Mouse (Mus musculus): ENCODE measurements around the gene Stk10. TPM values are rescaled to one million over a fixed set of nuclear protein-coding genes. Genes with fewer than 3 reads are reported as not detected.

Gene Stk10
- total and polyA plus RNA-seq, 3 experiments, result 8.4 to 10.1 (median 9.2) TPM

DNA sequence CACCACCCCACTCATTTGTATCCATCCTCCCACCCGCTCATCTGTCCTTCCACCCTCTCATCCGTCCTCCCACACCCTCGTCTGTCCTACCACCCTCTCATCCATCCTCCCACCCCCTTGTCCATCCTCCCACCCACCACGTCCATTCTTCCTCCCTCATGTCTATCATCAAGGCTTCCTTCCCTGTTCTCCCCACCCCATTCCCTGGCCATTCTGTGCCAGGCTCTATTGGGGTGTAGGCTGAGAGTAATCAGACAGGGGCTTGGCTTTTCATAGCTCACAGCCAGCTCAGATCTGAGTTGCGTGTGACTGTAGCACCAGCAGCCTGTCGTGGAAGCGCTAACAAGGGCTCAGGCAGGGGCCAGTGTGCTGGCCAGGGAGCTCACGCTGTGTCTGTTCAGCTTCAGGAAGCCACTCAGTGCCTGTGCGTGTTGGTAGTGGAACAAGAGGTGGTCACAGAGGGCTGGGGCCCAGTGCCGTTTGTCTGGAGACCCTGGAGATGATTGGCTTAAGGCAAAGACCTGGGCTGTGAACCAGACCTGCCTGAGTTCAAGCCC, 14.4 kb downstream of the Stk10 start:
- Histone ChIP-seq H3K27ac (peak overlapping the region; percentile 32), H3K79me2 (replicated peaks; ENCODE audit: control insufficient read depth, insufficient read depth, low read length) (no peaks in the 10 kb centered on the region), H3K4me3 (no peak overlapping the region), H3K4me1 (ENCODE audit: control insufficient read depth, insufficient read depth, low read length) (peaks cover 41% of the 10 kb centered on the region), H3K36me3 (ENCODE audit: control insufficient read depth, insufficient read depth, low read length) (peaks cover 9% of the 10 kb centered on the region; the same call in 1 of the 2 replicates), H3K9ac (ENCODE audit: low read depth, low read length) (no peak overlapping the region), H3K27me3 (ENCODE audit: control insufficient read depth, insufficient read depth, low read length) (no peaks in the 10 kb centered on the region)
- intact Hi-C loops (cut with DNase I), result no loop called here
- no peak for TF ChIP-seq EP300 (IDR thresholded peaks at IDR 0.05; ENCODE audit: insufficient read depth, low read depth, low read length)
- no peak for TF ChIP-seq POLR2A (IDR thresholded peaks at IDR 0.05; ENCODE audit: insufficient read depth, low read depth, low read length)
- no peak for TF ChIP-seq CTCF (IDR thresholded peaks at IDR 0.05)
- DNase-seq, result no peak
- WGBS, result 59% methylated on average over 10 of the region's 10 CpGs

DNA sequence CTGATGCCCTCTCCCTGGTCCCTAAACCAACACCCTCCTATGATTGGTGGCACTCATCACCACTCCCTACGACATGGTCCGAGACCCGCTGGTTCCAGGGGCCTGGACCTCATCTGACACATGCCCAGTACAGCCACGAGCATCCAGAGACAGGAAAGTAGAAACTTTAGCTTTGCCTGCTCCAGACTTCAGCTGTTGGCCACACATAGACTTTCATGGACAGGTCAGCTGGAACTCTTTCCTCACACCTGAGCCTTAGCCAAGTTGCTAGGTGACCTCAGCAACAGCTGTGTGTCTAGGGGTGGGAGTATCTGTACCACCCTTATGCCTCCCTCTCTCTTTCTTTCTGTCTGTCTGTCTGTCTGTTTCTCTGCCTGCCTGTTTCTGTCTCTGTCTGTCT, 15.1 kb downstream of the Stk10 start:
- intact Hi-C loops (cut with DNase I), result no loop called here
- DNase-seq, result peak; percentile 39 to 48
- Histone ChIP-seq H3K36me3 (ENCODE audit: control insufficient read depth, insufficient read depth, low read length) (peaks cover 9% of the 10 kb centered on the region; the same call in 1 of the 2 replicates), H3K4me1 (ENCODE audit: control insufficient read depth, insufficient read depth, low read length) (peaks cover 44% of the 10 kb centered on the region), H3K27ac (peak overlapping the region; percentile 32; the same call in 1 of the 2 replicates), H3K27me3 (ENCODE audit: control insufficient read depth, insufficient read depth, low read length) (no peaks in the 10 kb centered on the region), H3K9ac (ENCODE audit: low read depth, low read length) (no peak overlapping the region), H3K4me3 (no peak overlapping the region), H3K79me2 (replicated peaks; ENCODE audit: control insufficient read depth, insufficient read depth, low read length) (no peaks in the 10 kb centered on the region)
- TF ChIP-seq CTCF (IDR thresholded peaks at IDR 0.05) (no peak), POLR2A (IDR thresholded peaks at IDR 0.05; ENCODE audit: insufficient read depth, low read depth, low read length) (no peak), EP300 (IDR thresholded peaks at IDR 0.05; ENCODE audit: insufficient read depth, low read depth, low read length) (no peak)
- WGBS, result 54% methylated on average over 4 of the region's 4 CpGs

DNA sequence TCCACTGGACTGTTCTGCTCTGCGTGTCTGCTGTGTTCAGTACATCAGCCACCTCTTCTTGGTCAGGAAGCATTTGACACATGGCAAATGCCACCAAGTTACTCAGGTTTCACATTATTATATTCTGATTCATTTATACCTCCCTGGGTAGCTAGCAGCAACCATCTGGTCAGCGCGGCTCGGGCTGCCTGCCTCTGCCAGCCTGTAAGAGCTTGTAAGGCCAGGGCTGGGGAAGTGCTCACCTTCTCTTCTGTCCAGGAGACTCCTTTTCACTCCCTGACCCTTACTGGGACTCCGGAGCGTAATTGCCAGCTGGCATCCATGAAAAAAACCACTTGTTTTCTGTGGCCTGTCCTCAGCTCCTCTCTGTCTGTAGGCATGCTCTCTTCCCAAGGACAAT, 16.1 kb downstream of the Stk10 start:
- Histone ChIP-seq H3K9ac (ENCODE audit: low read depth, low read length) (no peak overlapping the region), H3K27ac (peak overlapping the region; percentile 40), H3K79me2 (replicated peaks; ENCODE audit: control insufficient read depth, insufficient read depth, low read length) (no peaks in the 10 kb centered on the region), H3K36me3 (ENCODE audit: control insufficient read depth, insufficient read depth, low read length) (peaks cover 9% of the 10 kb centered on the region; the same call in 1 of the 2 replicates), H3K4me1 (ENCODE audit: control insufficient read depth, insufficient read depth, low read length) (peaks cover 51% of the 10 kb centered on the region), H3K27me3 (ENCODE audit: control insufficient read depth, insufficient read depth, low read length) (no peaks in the 10 kb centered on the region), H3K4me3 (no peak overlapping the region)
- intact Hi-C loops (cut with DNase I), result no loop called here
- TF ChIP-seq CTCF (IDR thresholded peaks at IDR 0.05) (no peak), POLR2A (IDR thresholded peaks at IDR 0.05; ENCODE audit: insufficient read depth, low read depth, low read length) (no peak), EP300 (IDR thresholded peaks at IDR 0.05; ENCODE audit: insufficient read depth, low read depth, low read length) (no peak)
- 71% methylated on average over 6 of the region's 6 CpGs for WGBS
- no peak for DNase-seq

DNA sequence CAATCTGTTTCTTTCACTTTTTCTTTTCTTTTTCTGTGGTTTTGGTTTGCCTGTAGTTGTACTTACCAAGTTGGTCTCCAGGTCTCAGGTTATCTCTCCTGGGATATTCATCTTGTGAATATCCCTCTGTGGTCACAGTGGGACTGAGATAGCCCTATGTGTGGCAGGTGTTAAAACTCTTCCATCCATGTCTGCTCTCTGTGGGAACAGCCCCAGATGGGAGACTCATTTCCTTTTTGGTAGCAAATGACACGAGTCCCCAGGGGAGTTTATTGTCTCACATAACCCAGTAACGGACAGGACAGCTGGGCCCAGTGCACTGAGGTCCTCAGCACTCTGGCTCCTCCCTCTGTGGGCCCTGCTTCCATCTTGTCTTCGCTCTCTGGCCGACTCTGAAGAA, 17.0 kb downstream of the Stk10 start:
- peaks cover 55% of the 10 kb centered on the region for H3K4me1 ChIP-seq (ENCODE audit: control insufficient read depth, insufficient read depth, low read length)
- TF ChIP-seq EP300 (IDR thresholded peaks at IDR 0.05; ENCODE audit: insufficient read depth, low read depth, low read length) (peak; percentile 92), CTCF (IDR thresholded peaks at IDR 0.05) (no peak)
- intact Hi-C loops (cut with DNase I), result no loop called here

DNA sequence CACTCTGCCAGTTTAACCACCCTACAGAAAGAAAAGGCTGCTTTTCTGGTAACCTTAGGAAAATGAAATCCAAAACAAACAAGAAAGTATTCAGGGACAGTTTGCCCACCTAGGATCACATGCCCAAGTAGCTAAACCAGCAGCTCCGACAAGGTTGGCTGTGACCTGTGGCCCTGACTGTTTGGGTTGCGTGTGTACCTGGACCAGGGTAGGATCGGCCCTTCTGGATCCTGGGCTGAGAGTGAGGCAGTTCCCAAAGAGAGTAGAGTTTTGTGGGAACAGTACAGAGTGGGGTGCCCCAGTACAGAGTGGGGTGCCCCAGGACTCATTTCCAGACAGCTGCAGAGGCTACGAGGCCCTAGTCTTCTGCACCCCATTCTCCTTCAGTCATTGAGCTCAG, 18.0 kb downstream of the Stk10 start:
- no peak overlapping the region for H3K9ac ChIP-seq (ENCODE audit: low read depth, low read length)
- intact Hi-C loops (cut with DNase I), result no loop called here
- 95% methylated on average over 4 of the region's 4 CpGs for WGBS
- H3K4me1 ChIP-seq (ENCODE audit: control insufficient read depth, insufficient read depth, low read length), result peaks cover 56% of the 10 kb centered on the region
- H3K36me3 ChIP-seq (ENCODE audit: control insufficient read depth, insufficient read depth, low read length), result peaks cover 9% of the 10 kb centered on the region; the same call in 1 of the 2 replicates
- TF ChIP-seq EP300 (IDR thresholded peaks at IDR 0.05; ENCODE audit: insufficient read depth, low read depth, low read length) (no peak), POLR2A (IDR thresholded peaks at IDR 0.05; ENCODE audit: insufficient read depth, low read depth, low read length) (no peak), CTCF (IDR thresholded peaks at IDR 0.05) (no peak)
- H3K27ac ChIP-seq, result peak overlapping the region; percentile 67
- no peaks in the 10 kb centered on the region for H3K79me2 ChIP-seq (replicated peaks; ENCODE audit: control insufficient read depth, insufficient read depth, low read length)
- no peak overlapping the region for H3K4me3 ChIP-seq
- no peaks in the 10 kb centered on the region for H3K27me3 ChIP-seq (ENCODE audit: control insufficient read depth, insufficient read depth, low read length)
- DNase-seq, result no peak

More for the DNA sequence above, 17.0 kb downstream of the Stk10 start:
- Histone ChIP-seq H3K79me2 (replicated peaks; ENCODE audit: control insufficient read depth, insufficient read depth, low read length) (no peaks in the 10 kb centered on the region), H3K27me3 (ENCODE audit: control insufficient read depth, insufficient read depth, low read length) (no peaks in the 10 kb centered on the region), H3K9ac (ENCODE audit: low read depth, low read length) (no peak overlapping the region), H3K4me3 (no peak overlapping the region), H3K27ac (peak overlapping the region; percentile 67), H3K36me3 (ENCODE audit: control insufficient read depth, insufficient read depth, low read length) (peaks cover 9% of the 10 kb centered on the region; the same call in 1 of the 2 replicates)
- DNase-seq, result peak; percentile 48 to 74
- 35% methylated on average over 4 of the region's 4 CpGs for WGBS

DNA sequence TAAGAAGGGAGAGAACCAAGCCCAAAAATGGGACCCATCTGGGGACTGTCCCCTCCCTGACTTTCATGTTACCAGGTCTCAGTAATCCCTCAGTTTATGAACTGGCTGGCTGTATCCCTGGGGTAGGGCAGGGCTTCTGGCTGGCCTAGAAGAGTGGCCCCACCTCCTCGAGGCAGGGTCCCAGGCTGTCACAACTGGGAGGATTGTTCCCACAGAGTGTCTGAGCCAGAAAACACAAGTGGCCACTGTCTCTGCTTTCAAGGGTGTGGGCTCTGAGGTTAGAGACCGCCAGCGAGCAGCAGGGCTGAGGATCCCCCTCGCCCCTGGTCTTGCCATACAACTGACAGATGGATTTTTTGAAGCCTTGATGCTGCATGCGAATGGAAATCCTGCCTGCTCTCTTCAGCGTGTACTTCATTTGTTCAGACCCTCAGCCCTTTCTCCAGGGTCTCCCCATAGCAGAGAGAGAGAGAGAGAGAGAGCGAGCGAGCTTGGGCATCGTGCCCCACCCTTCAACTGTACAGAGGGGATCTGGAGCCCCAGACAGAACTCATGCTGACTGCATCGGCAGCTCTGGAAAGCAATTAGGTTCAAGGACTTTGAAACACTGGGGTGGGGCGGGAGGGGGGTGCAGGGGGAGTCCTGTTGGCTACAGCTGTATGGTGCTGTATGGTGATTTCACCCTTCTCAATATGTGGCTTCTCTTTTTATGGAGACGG, 18.6 kb downstream of the Stk10 start:
- H3K4me1 ChIP-seq (ENCODE audit: control insufficient read depth, insufficient read depth, low read length), result peaks cover 51% of the 10 kb centered on the region
- no peak overlapping the region for H3K4me3 ChIP-seq
- intact Hi-C loops (cut with DNase I), result no loop called here
- no peaks in the 10 kb centered on the region for H3K79me2 ChIP-seq (replicated peaks; ENCODE audit: control insufficient read depth, insufficient read depth, low read length)
- H3K27ac ChIP-seq, result peak overlapping the region; percentile 67
- no peak overlapping the region for H3K9ac ChIP-seq (ENCODE audit: low read depth, low read length)
- WGBS, result 79% methylated on average over 12 of the region's 12 CpGs
- DNase-seq, result peak; percentile 59 to 65
- H3K36me3 ChIP-seq (ENCODE audit: control insufficient read depth, insufficient read depth, low read length), result peaks cover 7% of the 10 kb centered on the region; the same call in 1 of the 2 replicates
- TF ChIP-seq POLR2A (IDR thresholded peaks at IDR 0.05; ENCODE audit: insufficient read depth, low read depth, low read length) (no peak), CTCF (IDR thresholded peaks at IDR 0.05) (no peak)
- H3K27me3 ChIP-seq (ENCODE audit: control insufficient read depth, insufficient read depth, low read length), result no peaks in the 10 kb centered on the region

Data from heart, adult 2 months (tissue).